Mouse (Mus musculus) hindbrain, embryonic 16.5 days (tissue): ENCODE results near the gene Oxsr1. TPM values are rescaled to one million over a fixed set of nuclear protein-coding genes. Genes with fewer than 3 reads are reported as not detected.

ENCODE experiments used
- ATAC-seq: fragments of 200-750 bp; cut with Nextera tagmentation; 2 replicates; pipeline ENCODE4 v1.8.0; 2017; ENCODE audit warnings: moderate TSS enrichment, moderate library complexity
- H3K27ac ChIP-seq: fragments of 300-500 bp; sonication (generic); 2 replicates; pipeline ENCODE4 v1.5.1; 2014; ENCODE audit warnings: low read depth, mild to moderate bottlenecking, control low read depth, low read length, moderate library complexity
- H3K27me3 ChIP-seq: fragments of 300-500 bp; sonication (generic); replicated peaks from 2 replicates; pipeline ENCODE4 v1.6.1; 2014; ENCODE audit warnings: low read length; ENCODE audit not compliant: control insufficient read depth, insufficient read depth
- H3K36me3 ChIP-seq: fragments of 300-500 bp; sonication (generic); 2 replicates; pipeline ENCODE4 v1.6.1; 2014; ENCODE audit warnings: mild to moderate bottlenecking, low read length, moderate library complexity, mixed read lengths; ENCODE audit not compliant: control insufficient read depth, insufficient read depth
- H3K4me1 ChIP-seq: fragments of 300-500 bp; sonication (generic); 2 replicates; pipeline ENCODE4 v1.6.1; 2014; ENCODE audit warnings: low read depth, low read length; ENCODE audit not compliant: control insufficient read depth, insufficient read depth
- H3K4me2 ChIP-seq: fragments of 300-500 bp; sonication (generic); 2 replicates; pipeline ENCODE4 v1.6.1; 2014; ENCODE audit warnings: mild to moderate bottlenecking, low read length, control low read depth, moderate library complexity
- H3K4me3 ChIP-seq: fragments of 300-500 bp; sonication (generic); 2 replicates; pipeline ENCODE4 v1.5.1; 2014; ENCODE audit warnings: mild to moderate bottlenecking, low read length, control low read depth, moderate library complexity
- H3K9ac ChIP-seq: fragments of 300-500 bp; sonication (generic); 2 replicates; pipeline ENCODE4 v1.6.1; 2014; ENCODE audit warnings: low read depth, mild to moderate bottlenecking, control low read depth, low read length, moderate library complexity
- H3K9me3 ChIP-seq: fragments of 300-500 bp; sonication (generic); 2 replicates; pipeline ENCODE4 v1.6.1; 2014; ENCODE audit warnings: mild to moderate bottlenecking, low read length, moderate library complexity; ENCODE audit not compliant: control insufficient read depth
- WGBS: fragments of 180-500 bp; shearing (Covaris S2); extraction: QIAGEN DNeasy Blood & Tissue Kit; methylation state at CpG from one replicate; pipeline ENCODE4 v1.1.7; 2014; 5-methylcytosine and 5-hydroxymethylcytosine counted together
- polyA plus RNA-seq: library from polyadenylated mRNA; unstranded; fragments of >200 nt; fragmentation: Nextera tagmentation; extraction: Ambion mirVana; gene quantifications from 2 replicates; pipeline ENCODE4 v1.2.1, GENCODE M21; 2015

Oxsr1 gene
- polyA plus RNA-seq, 1 experiment from 2014 or later = 12.1 TPM

DNA sequence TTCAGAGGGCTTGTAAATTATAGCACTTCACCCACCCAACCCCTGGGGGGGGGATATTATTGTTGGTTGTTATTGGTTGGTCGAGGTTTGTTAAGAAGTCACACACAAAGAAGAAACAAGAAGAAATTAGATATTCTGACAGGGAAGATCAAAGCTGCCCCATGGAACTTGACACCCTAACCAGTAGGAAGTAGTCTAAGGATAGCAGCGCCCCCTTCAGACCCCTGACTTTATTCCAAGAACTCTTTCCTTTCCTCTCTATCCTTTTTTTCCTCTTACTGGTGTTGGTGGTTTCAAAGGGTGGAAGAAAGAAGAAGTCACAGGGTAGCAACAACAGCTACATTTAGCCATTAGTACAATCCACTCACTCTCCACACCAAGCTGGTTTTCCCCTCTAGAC lies 68.0 kb downstream of the Oxsr1 start:
- ATAC-seq = no peak
- 83% methylated on average over 2 of the region's 2 CpGs for WGBS

DNA sequence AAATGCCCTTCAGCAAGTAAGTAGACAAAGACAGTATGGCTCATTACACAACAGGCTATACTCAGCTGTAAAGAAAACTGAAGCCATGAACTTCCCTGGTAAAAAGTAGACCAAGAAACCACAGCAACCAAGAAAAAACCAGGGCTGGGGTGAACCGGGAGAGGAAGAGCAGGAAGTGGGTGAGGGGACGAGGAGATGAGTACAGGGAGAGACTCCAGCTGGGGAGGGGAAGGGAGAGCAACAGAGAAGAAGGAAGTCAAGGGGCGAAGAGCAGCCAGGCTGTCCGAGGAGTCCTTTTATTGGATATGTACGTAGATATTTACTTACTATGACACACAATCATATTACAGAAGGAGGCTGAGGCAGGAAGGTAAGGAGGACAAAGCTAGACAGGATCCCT lies 74.2 kb downstream of the Oxsr1 start:
- Histone ChIP-seq H3K36me3 (peaks cover 5% of the 10 kb centered on the region), H3K27me3 (no peaks in the 10 kb centered on the region), H3K4me1 (no peaks in the 10 kb centered on the region), H3K4me2 (no peak overlapping the region), H3K27ac (no peak overlapping the region), H3K9me3 (no peaks in the 10 kb centered on the region), H3K9ac (no peak overlapping the region), H3K4me3 (no peak overlapping the region)
- 86% methylated on average over 5 of the region's 5 CpGs for WGBS
- ATAC-seq = no peak

More for the DNA sequence above, 68.0 kb downstream of the Oxsr1 start:
- Histone ChIP-seq H3K9me3 (no peaks in the 10 kb centered on the region), H3K36me3 (peaks cover 23% of the 10 kb centered on the region), H3K4me3 (no peak overlapping the region), H3K9ac (no peak overlapping the region), H3K4me2 (no peak overlapping the region), H3K27ac (no peak overlapping the region), H3K27me3 (no peaks in the 10 kb centered on the region), H3K4me1 (no peaks in the 10 kb centered on the region)

DNA sequence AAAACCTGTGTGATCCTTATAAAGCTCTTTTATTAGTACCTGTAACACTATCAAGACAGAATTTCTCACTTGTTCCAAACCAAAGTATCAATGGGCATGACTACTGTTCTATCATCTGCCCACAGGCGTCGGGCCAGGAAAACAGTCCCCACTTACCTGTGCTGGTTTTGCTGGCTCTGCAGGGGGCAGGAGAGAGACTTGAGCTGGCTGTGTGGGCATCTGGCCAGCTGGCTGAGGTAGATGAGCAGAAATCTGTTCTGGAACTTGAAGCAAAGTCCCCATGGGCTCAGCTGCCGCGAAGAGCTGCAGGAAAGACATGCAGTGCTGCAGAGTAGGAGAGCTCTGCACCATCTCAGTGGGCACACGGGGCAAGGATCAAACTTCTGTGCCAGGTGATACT lies 75.4 kb downstream of the Oxsr1 start:
- Histone ChIP-seq H3K9me3 (no peaks in the 10 kb centered on the region), H3K27me3 (no peaks in the 10 kb centered on the region), H3K36me3 (peaks cover 5% of the 10 kb centered on the region), H3K4me1 (no peaks in the 10 kb centered on the region), H3K27ac (no peak overlapping the region), H3K4me3 (no peak overlapping the region), H3K9ac (no peak overlapping the region), H3K4me2 (no peak overlapping the region)
- no peak for ATAC-seq
- 80% methylated on average over 5 of the region's 5 CpGs for WGBS

DNA sequence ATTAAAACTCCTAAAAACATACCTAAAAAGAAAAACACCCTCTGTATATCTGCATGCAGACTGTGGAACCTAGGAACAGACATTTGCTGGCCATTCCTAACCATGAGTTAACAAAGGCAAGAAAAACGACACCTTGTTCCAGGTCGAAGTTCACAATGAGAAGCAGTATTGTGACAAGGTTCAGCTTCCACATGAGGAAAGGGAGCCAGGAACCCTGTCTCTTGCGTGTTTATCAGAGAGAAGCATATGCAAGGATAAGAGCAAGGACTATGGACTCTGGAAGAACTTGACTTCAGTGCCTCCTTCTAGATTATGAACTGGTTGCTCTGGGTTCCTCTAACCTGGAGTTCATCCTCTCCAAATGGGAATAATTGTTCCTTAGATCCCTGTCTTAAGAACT lies 78.2 kb downstream of the Oxsr1 start:
- Histone ChIP-seq H3K27ac (no peak overlapping the region), H3K9me3 (no peaks in the 10 kb centered on the region), H3K9ac (no peak overlapping the region), H3K36me3 (peaks cover 16% of the 10 kb centered on the region), H3K27me3 (no peaks in the 10 kb centered on the region), H3K4me2 (no peak overlapping the region), H3K4me1 (no peaks in the 10 kb centered on the region), H3K4me3 (no peak overlapping the region)
- ATAC-seq = no peak
- WGBS = 87% methylated on average over 3 of the region's 3 CpGs

DNA sequence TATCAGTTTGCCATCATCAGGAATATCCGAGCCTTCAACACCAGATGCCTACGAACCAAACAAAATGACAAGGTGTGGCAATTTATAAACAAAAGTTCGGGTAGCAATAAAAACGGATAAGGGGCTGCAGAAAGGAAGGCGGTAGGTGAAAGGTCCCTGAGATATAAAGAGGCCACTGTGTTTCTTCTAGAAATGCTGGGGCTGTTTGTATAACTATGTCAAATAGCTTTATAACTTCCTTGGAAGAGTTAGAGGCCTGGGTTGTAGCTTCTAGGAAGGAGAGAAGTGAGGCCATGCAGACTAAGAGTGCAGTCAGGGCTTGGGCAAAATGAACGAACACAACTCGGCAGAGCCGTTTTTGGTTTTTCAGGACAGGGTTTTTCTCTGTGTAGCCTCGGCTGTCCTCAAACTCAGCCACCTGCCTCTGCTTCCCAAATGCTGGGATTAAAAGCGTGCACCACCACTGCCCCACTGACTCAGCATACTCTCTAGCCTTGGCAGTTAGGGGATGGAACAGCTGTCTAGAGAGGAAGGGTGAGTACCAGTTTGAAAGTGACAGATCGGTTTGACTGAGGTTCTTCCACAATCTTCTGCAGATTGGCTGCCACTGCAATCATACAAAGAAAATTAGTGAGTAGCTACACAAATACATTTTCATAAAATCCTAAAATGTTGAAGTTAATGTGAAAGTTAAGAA lies 80.9 kb downstream of the Oxsr1 start:
- no peak for ATAC-seq
- Histone ChIP-seq H3K9ac (no peak overlapping the region), H3K27me3 (no peaks in the 10 kb centered on the region), H3K27ac (no peak overlapping the region), H3K4me3 (no peak overlapping the region), H3K9me3 (no peaks in the 10 kb centered on the region), H3K4me2 (no peak overlapping the region), H3K4me1 (no peaks in the 10 kb centered on the region), H3K36me3 (peaks cover 18% of the 10 kb centered on the region)
- WGBS = 91% methylated on average over 11 of the region's 11 CpGs

DNA sequence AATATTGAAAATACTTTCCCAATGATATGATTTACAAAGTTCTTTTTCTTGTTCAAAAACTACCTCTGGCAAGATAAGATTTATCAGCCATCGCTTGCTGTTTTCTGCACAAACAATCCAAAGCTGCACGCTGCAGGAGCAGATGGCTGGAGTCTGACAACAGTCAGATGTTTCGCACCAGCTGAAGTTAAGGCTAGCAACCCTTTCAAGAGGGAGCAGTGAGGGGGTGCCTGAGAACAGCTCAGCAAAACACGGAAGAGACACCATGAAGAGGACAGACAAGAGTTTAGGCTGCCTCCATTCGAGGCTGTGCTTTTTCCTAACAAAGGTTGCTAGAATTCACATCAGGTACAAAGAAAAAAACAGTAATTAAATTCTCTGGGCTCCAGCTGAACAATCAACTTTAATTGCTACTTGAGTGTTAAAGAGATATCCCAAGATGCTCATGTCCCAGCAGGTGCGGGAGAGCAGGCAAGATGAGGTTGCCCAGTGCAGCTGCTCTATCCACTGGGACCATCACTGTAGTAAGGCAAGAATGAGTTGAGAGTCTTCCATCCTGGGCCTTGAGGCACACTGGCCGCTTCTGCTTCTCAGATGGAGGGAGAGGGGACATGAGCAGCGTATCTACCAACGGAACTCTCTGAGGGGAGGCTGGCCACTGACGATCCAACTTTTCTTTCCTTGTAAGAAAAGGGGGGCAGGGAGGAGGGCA lies 81.8 kb downstream of the Oxsr1 start:
- no peak overlapping the region for H3K4me2 ChIP-seq
- no peaks in the 10 kb centered on the region for H3K27me3 ChIP-seq
- no peaks in the 10 kb centered on the region for H3K9me3 ChIP-seq
- 73% methylated on average over 10 of the region's 10 CpGs for WGBS
- no peaks in the 10 kb centered on the region for H3K4me1 ChIP-seq
- no peak overlapping the region for H3K4me3 ChIP-seq
- H3K36me3 ChIP-seq = peaks cover 18% of the 10 kb centered on the region
- ATAC-seq = no peak
- H3K27ac ChIP-seq = no peak overlapping the region
- H3K9ac ChIP-seq = no peak overlapping the region

DNA sequence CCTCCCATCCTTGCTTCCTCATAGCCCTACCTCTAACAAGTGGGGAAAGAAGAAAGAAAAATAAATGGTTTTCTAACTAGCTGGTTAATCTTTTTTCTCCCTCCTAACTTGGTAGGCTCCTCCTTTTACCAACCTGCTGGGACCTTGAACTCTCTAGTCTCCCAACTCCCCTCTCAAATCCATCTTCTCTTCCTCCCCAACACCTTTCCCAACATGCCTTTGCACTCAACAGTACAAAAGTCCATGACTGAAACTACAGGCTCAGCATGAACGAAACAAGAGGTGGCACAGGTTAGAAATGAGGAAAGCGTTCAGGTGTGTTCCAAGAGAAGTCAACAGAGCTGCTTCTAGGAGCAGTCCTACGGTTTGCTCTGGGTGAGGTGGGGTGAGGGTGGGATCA lies 83.0 kb downstream of the Oxsr1 start:
- H3K4me2 ChIP-seq = no peak overlapping the region
- H3K9ac ChIP-seq = no peak overlapping the region
- 92% methylated on average over 3 of the region's 3 CpGs for WGBS
- no peak overlapping the region for H3K4me3 ChIP-seq
- H3K27me3 ChIP-seq = no peaks in the 10 kb centered on the region
- no peaks in the 10 kb centered on the region for H3K4me1 ChIP-seq
- H3K9me3 ChIP-seq = no peaks in the 10 kb centered on the region
- peaks cover 18% of the 10 kb centered on the region for H3K36me3 ChIP-seq
- H3K27ac ChIP-seq = no peak overlapping the region
- ATAC-seq = no peak

DNA sequence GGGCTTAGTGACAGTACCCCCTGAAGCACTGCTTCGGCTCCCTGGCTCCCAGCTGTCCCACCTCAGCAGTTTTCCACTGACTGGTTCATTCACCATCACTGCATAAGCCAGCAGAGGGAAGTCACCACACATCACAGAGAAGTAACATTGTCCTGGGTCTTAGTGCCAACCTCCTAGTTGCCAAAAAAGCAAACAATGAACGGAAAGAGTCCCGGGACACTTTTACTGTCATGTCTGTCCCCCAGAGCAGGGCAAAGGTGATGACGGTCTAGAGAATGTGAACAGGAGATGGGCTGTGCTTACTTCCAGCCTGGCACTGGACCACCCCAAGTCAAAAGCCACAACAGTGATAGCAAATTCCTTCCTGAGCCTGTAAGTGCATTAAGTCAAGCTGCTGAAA lies 83.4 kb downstream of the Oxsr1 start:
- no peak overlapping the region for H3K27ac ChIP-seq
- H3K27me3 ChIP-seq = no peaks in the 10 kb centered on the region
- H3K4me3 ChIP-seq = no peak overlapping the region
- no peak overlapping the region for H3K9ac ChIP-seq
- no peak overlapping the region for H3K4me2 ChIP-seq
- peaks cover 13% of the 10 kb centered on the region; the same call in 1 of the 2 replicates for H3K36me3 ChIP-seq
- no peak for ATAC-seq
- H3K9me3 ChIP-seq = no peaks in the 10 kb centered on the region
- H3K4me1 ChIP-seq = no peaks in the 10 kb centered on the region
- WGBS = 86% methylated on average over 4 of the region's 4 CpGs

DNA sequence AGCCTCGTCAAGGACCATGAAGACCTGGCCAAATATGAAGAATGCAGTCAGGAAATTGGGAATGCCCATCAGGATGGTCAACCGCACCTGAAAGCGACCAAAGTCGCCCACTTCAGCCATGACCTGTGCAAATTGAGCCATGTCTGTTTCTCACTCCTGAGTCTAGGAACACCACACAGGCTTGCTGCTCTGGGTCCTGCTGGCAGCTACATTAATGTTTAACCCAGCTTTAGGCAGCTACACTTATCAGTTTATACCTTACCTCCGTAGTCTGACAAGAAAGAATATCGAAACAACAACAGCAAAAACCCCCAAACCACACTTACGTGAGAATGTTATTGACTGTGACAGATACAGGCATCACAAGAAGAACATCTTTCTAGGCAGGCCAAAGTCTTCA lies 90.7 kb downstream of the Oxsr1 start:
- Histone ChIP-seq H3K4me1 (no peaks in the 10 kb centered on the region), H3K4me3 (no peak overlapping the region), H3K27me3 (no peaks in the 10 kb centered on the region), H3K9me3 (no peaks in the 10 kb centered on the region), H3K27ac (no peak overlapping the region), H3K36me3 (no peaks in the 10 kb centered on the region), H3K4me2 (no peak overlapping the region), H3K9ac (no peak overlapping the region)
- WGBS = 97% methylated on average over 7 of the region's 7 CpGs
- no peak for ATAC-seq
